Comparison of ENCODE assay signal across 9 mouse cellular contexts in genomic region chr15:13173071-13173778, GRCm38 (mm10). TPM values are rescaled to one million over a fixed set of nuclear protein-coding genes. Genes with fewer than 3 reads are reported as not detected.
DNase-seq lines count a peak whose midpoint lies in the region; ATAC-seq and TF ChIP-seq lines count a peak whose summit lies in the region.
"Had no signal": no experiment of that assay in that cellular context is flagged by ENCODE, and none has a peak within 500 bp of the region (broad histone marks: within the 10 kb centered on the region; RNA-seq: fewer than 3 reads in every experiment).

Gene Cdh6, minus strand, starts transcription at chr15:13173675.

- no peaks in the 10 kb centered on the region for H3K36me3 ChIP-seq in megakaryocyte, embryonic 14.5 days (replicated peaks; ENCODE audit: low read length)
- no peaks in the 10 kb centered on the region for H3K36me3 ChIP-seq in heart, embryonic 12.5 days
- no peaks in the 10 kb centered on the region for H3K36me3 ChIP-seq in kidney, embryonic 16.5 days (ENCODE audit: insufficient read depth, low read length)
- no peaks in the 10 kb centered on the region for H3K36me3 ChIP-seq in limb, embryonic 14.5 days (ENCODE audit: control insufficient read depth, insufficient read depth, low read length)
- H3K36me3 ChIP-seq in neural tube, embryonic 11.5 days (ENCODE audit: control insufficient read depth, insufficient read depth, low read length): no peaks in the 10 kb centered on the region

- under 1% methylated on average over 42 of the region's 42 CpGs for WGBS in heart, embryonic 12.5 days
- WGBS in kidney, embryonic 16.5 days: 0% methylated on average over 42 of the region's 42 CpGs
- WGBS in limb, embryonic 14.5 days: under 1% methylated on average over 42 of the region's 42 CpGs
- under 1% methylated on average over 42 of the region's 42 CpGs for WGBS in neural tube, embryonic 11.5 days

- peak within 1 kb of the TSS; percentile 49; the same call in 1 of the 2 replicates for H3K27ac ChIP-seq in heart, embryonic 12.5 days (ENCODE audit: poor library complexity, severe bottlenecking)
- peak within 1 kb of the TSS; percentile 85 for H3K27ac ChIP-seq in kidney, embryonic 16.5 days (ENCODE audit: low read length)
- H3K27ac ChIP-seq in limb, embryonic 14.5 days (replicated peaks; ENCODE audit: low read depth, low read length): peak within 1 kb of the TSS; percentile 79
- H3K27ac ChIP-seq in neural tube, embryonic 11.5 days (ENCODE audit: low read depth, low read length): peak within 1 kb of the TSS; percentile 89

- H3K4me3 ChIP-seq in megakaryocyte, embryonic 14.5 days (replicated peaks): peak within 1 kb of the TSS; percentile 74
- peak within 1 kb of the TSS; percentile 65 for H3K4me3 ChIP-seq in heart, embryonic 12.5 days
- peak within 1 kb of the TSS; percentile 70 for H3K4me3 ChIP-seq in kidney, embryonic 16.5 days (ENCODE audit: low read length)
- H3K4me3 ChIP-seq in limb, embryonic 14.5 days (replicated peaks; ENCODE audit: low read length): peak within 1 kb of the TSS; percentile 57
- peak within 1 kb of the TSS; percentile 67 for H3K4me3 ChIP-seq in neural tube, embryonic 11.5 days (ENCODE audit: low read depth, low read length)

- peak within 1 kb of the TSS; percentile 97 for H3K4me2 ChIP-seq in heart, embryonic 12.5 days
- peak within 1 kb of the TSS; percentile 83 for H3K4me2 ChIP-seq in kidney, embryonic 16.5 days (replicated peaks; ENCODE audit: low read depth, low read length)
- peak within 1 kb of the TSS; percentile 84 for H3K4me2 ChIP-seq in limb, embryonic 14.5 days (replicated peaks; ENCODE audit: low read depth, low read length, severe bottlenecking)
- peak within 1 kb of the TSS; percentile 79 for H3K4me2 ChIP-seq in neural tube, embryonic 11.5 days (ENCODE audit: low read depth)

- peaks cover 46% of the 10 kb centered on the region for H3K27me3 ChIP-seq in megakaryocyte, embryonic 14.5 days (replicated peaks)
- peaks cover 9% of the 10 kb centered on the region for H3K27me3 ChIP-seq in heart, embryonic 12.5 days (replicated peaks)
- H3K27me3 ChIP-seq in kidney, embryonic 16.5 days (ENCODE audit: insufficient read depth, low read length): peaks cover 13% of the 10 kb centered on the region; the same call in 1 of the 2 replicates
- H3K27me3 ChIP-seq in limb, embryonic 14.5 days (ENCODE audit: control insufficient read depth, insufficient read depth, low read length): peaks cover 4% of the 10 kb centered on the region; the same call in 1 of the 2 replicates
- no peaks in the 10 kb centered on the region for H3K27me3 ChIP-seq in neural tube, embryonic 11.5 days (ENCODE audit: control insufficient read depth, insufficient read depth, low read length)

- ATAC-seq in megakaryocyte, adult 5-6 weeks (ENCODE audit: poor library complexity, severe bottlenecking): no peak
- ATAC-seq in heart, embryonic 12.5 days (ENCODE audit: insufficient number of reproducible peaks, low FRiP score): peak; percentile 78
- ATAC-seq in kidney, embryonic 16.5 days (ENCODE audit: low FRiP score, low TSS enrichment): peak; percentile 92
- ATAC-seq in limb, embryonic 14.5 days (ENCODE audit: low FRiP score, low read depth): peak; percentile 65
- ATAC-seq in neural tube, embryonic 11.5 days (ENCODE audit: insufficient read depth, low FRiP score, low TSS enrichment): peak; percentile 93

- H3K4me1 ChIP-seq in megakaryocyte, embryonic 14.5 days: peaks cover 17% of the 10 kb centered on the region
- H3K4me1 ChIP-seq in heart, embryonic 12.5 days (replicated peaks): peaks cover 12% of the 10 kb centered on the region
- H3K4me1 ChIP-seq in kidney, embryonic 16.5 days (ENCODE audit: insufficient read depth, low read length): peaks cover 18% of the 10 kb centered on the region
- peaks cover 6% of the 10 kb centered on the region for H3K4me1 ChIP-seq in limb, embryonic 14.5 days (ENCODE audit: control insufficient read depth, insufficient read depth, low read length)
- peaks cover 6% of the 10 kb centered on the region for H3K4me1 ChIP-seq in neural tube, embryonic 11.5 days (ENCODE audit: control insufficient read depth, insufficient read depth, low read length)

- TF ChIP-seq POLR2A in limb, embryonic 14.5 days (IDR thresholded peaks at IDR 0.05; ENCODE audit: borderline replicate concordance, extremely low read depth, insufficient read depth, insufficient read length): 0 out of 2 replicates have a peak, but pooled peaks have one; percentile 18

- peak within 1 kb of the TSS; percentile 67 for H3K9ac ChIP-seq in heart, embryonic 12.5 days
- peak within 1 kb of the TSS; percentile 71 for H3K9ac ChIP-seq in kidney, embryonic 16.5 days (replicated peaks; ENCODE audit: low read length)
- H3K9ac ChIP-seq in limb, embryonic 14.5 days (ENCODE audit: low read depth, low read length, severe bottlenecking): peak within 1 kb of the TSS; percentile 70
- H3K9ac ChIP-seq in neural tube, embryonic 11.5 days (ENCODE audit: low read length): peak within 1 kb of the TSS; percentile 78

- H3K9me3 ChIP-seq in megakaryocyte, embryonic 14.5 days: peaks cover 10% of the 10 kb centered on the region; the same call in 1 of the 2 replicates
- H3K9me3 ChIP-seq in heart, embryonic 12.5 days (replicated peaks): no peaks in the 10 kb centered on the region
- no peaks in the 10 kb centered on the region for H3K9me3 ChIP-seq in kidney, embryonic 16.5 days (ENCODE audit: low read length)
- H3K9me3 ChIP-seq in limb, embryonic 14.5 days (ENCODE audit: control insufficient read depth, low read length): no peaks in the 10 kb centered on the region
- no peaks in the 10 kb centered on the region for H3K9me3 ChIP-seq in neural tube, embryonic 11.5 days (ENCODE audit: control insufficient read depth, low read length)

- DNase-seq in cerebellum, postnatal 4 days (ENCODE audit: low spot score in 2 of 2): peak; percentile 29 to 63
- peak; percentile 47 for DNase-seq in limb, embryonic 14.5 days (ENCODE audit: low spot score)
- peak; percentile 84 for DNase-seq in neural tube, embryonic 11.5 days (ENCODE audit: low spot score)
- DNase-seq in adipocyte (ENCODE audit: low spot score): no peak

RNA-seq across cellular contexts. Expression of gene Cdh6, which starts in this region (rescaled TPM):
- polyA plus RNA-seq in megakaryocyte, embryonic 14.5 days (2012; ENCODE audit: insufficient read depth, low replicate concordance): not detected in 2 replicates
- total RNA-seq in megakaryocyte, adult 5-6 weeks (2015): not detected in 2 replicates
- total RNA-seq in megakaryocyte, adult 5-6 weeks (2017): not detected in 2 replicates
- 2.7 and 2.8 TPM in 2 replicates for polyA plus RNA-seq in heart, embryonic 12.5 days (2016; fragmentation: Nextera tagmentation; extraction: Ambion mirVana)
- 33.8 and 34.8 TPM in 2 replicates for polyA plus RNA-seq in kidney, embryonic 16.5 days (2015; fragmentation: Nextera tagmentation; extraction: Ambion mirVana)
- 5.9 and 6.3 TPM in 2 replicates for polyA plus RNA-seq in limb, embryonic 14.5 days (2012; rRNA removed)
- 11.9 and 13.9 TPM in 2 replicates for polyA plus RNA-seq in limb, embryonic 14.5 days (2014; fragmentation: Nextera tagmentation; extraction: Ambion mirVana)
- 18.1 and 21.6 TPM in 2 replicates for polyA plus RNA-seq in neural tube, embryonic 11.5 days (2014; fragmentation: Nextera tagmentation; extraction: Ambion mirVana)
- total RNA-seq: MEL had no signal
